Mouse (Mus musculus): ENCODE measurements around the gene Slc5a1.

Slc5a1 gene

GRCm38 (mm10) chr5:33104025-33104481 is at the start of gene Slc5a1:
Gene Slc5a1, plus strand, starts transcription at chr5:33104219.
- no peak for DNase-seq (ENCODE audit: low read depth)

- DNase-seq (ENCODE audit: low read depth): no peak
Measured at GRCm38 (mm10) chr5:33056126-33056765, 47.8 kb upstream of the Slc5a1 start.

- DNase-seq (ENCODE audit: low read depth): no peak
Measured at GRCm38 (mm10) chr5:33070071-33070470, 33.9 kb upstream of the Slc5a1 start.

- DNase-seq (ENCODE audit: low read depth): no peak
Measured at GRCm38 (mm10) chr5:33076490-33077191, 27.4 kb upstream of the Slc5a1 start.

- no peak for DNase-seq (ENCODE audit: low read depth)
Measured at GRCm38 (mm10) chr5:33082896-33083295, 21.1 kb upstream of the Slc5a1 start.

- no peak for DNase-seq (ENCODE audit: low read depth)
Measured at GRCm38 (mm10) chr5:33084599-33084998, 19.4 kb upstream of the Slc5a1 start.

- no peak for DNase-seq (ENCODE audit: low read depth)
Measured at GRCm38 (mm10) chr5:33091342-33091741, 12.7 kb upstream of the Slc5a1 start.

GRCm38 (mm10) chr5:33095315-33095714 is 8.7 kb upstream of the Slc5a1 start:
- no peak for DNase-seq (ENCODE audit: low read depth)

- DNase-seq (ENCODE audit: low read depth): no peak
Measured at GRCm38 (mm10) chr5:33102369-33103055, 1.5 kb upstream of the Slc5a1 start.

- no peak for DNase-seq (ENCODE audit: low read depth)
Measured at GRCm38 (mm10) chr5:33104876-33105275, 857 bp downstream of the Slc5a1 start.

- no peak for DNase-seq (ENCODE audit: low read depth)
Measured at GRCm38 (mm10) chr5:33105660-33106059, 1.6 kb downstream of the Slc5a1 start.

- no peak for DNase-seq (ENCODE audit: low read depth)
Measured at GRCm38 (mm10) chr5:33107056-33107455, 3.0 kb downstream of the Slc5a1 start.

- DNase-seq (ENCODE audit: low read depth): no peak
Measured at GRCm38 (mm10) chr5:33107778-33108405, 3.9 kb downstream of the Slc5a1 start.

GRCm38 (mm10) chr5:33121871-33122315 is 17.9 kb downstream of the Slc5a1 start:
- peak; percentile 58 for DNase-seq (ENCODE audit: low read depth)

GRCm38 (mm10) chr5:33123658-33124057 is 19.6 kb downstream of the Slc5a1 start:
- DNase-seq (ENCODE audit: low read depth): no peak

- DNase-seq (ENCODE audit: low read depth): peak; percentile 18
Measured at GRCm38 (mm10) chr5:33125318-33125717, 21.3 kb downstream of the Slc5a1 start.

- no peak for DNase-seq (ENCODE audit: low read depth)
Measured at GRCm38 (mm10) chr5:33134132-33134531, 30.1 kb downstream of the Slc5a1 start.

- DNase-seq (ENCODE audit: low read depth): no peak
Measured at GRCm38 (mm10) chr5:33135611-33136010, 31.6 kb downstream of the Slc5a1 start.

- peak; percentile 76 for DNase-seq (ENCODE audit: low read depth)
Measured at GRCm38 (mm10) chr5:33142790-33143455, 38.9 kb downstream of the Slc5a1 start.

- DNase-seq (ENCODE audit: low read depth): peak; percentile 81
Measured at GRCm38 (mm10) chr5:33144025-33144424, 40.0 kb downstream of the Slc5a1 start.

GRCm38 (mm10) chr5:33146837-33147236 is 42.8 kb downstream of the Slc5a1 start:
- no peak for DNase-seq (ENCODE audit: low read depth)

GRCm38 (mm10) chr5:33147691-33148090 is 43.7 kb downstream of the Slc5a1 start:
- DNase-seq (ENCODE audit: low read depth): no peak
